Mouse (Mus musculus): ENCODE measurements around the gene Actl10. TPM values are rescaled to one million over a fixed set of nuclear protein-coding genes. Genes with fewer than 3 reads are reported as not detected.

Actl10 gene
- polyA plus RNA-seq, 1 experiment from 2014 or later = not detected

GRCm38 (mm10) chr2:154517424-154517823 lies 34.2 kb upstream of the Actl10 start:
- H3K4me3 ChIP-seq (ENCODE audit: low read depth, low read length) = no peak overlapping the region
- H3K9ac ChIP-seq (ENCODE audit: low read depth, low read length) = no peak overlapping the region
- no peak overlapping the region for H3K27ac ChIP-seq (ENCODE audit: low read depth, low read length)
- ATAC-seq = no peak
- H3K9me3 ChIP-seq (ENCODE audit: control insufficient read depth) = no peaks in the 10 kb centered on the region
- TF ChIP-seq CTCF (IDR thresholded peaks at IDR 0.05; ENCODE audit: low read depth) = no peak
- H3K4me2 ChIP-seq (replicated peaks; ENCODE audit: low read depth) = no peak overlapping the region
- 88% methylated on average over 5 of the region's 5 CpGs for WGBS
- no peaks in the 10 kb centered on the region for H3K27me3 ChIP-seq (replicated peaks; ENCODE audit: control insufficient read depth, insufficient read depth, low read length)
- peaks cover 39% of the 10 kb centered on the region for H3K36me3 ChIP-seq (ENCODE audit: control insufficient read depth, insufficient read depth)
- H3K4me1 ChIP-seq (replicated peaks; ENCODE audit: control insufficient read depth, insufficient read depth, low read length) = no peaks in the 10 kb centered on the region

- Histone ChIP-seq H3K27ac (ENCODE audit: low read depth, low read length) (no peak overlapping the region), H3K36me3 (ENCODE audit: control insufficient read depth, insufficient read depth) (peaks cover 58% of the 10 kb centered on the region), H3K9me3 (ENCODE audit: control insufficient read depth) (no peaks in the 10 kb centered on the region), H3K4me2 (replicated peaks; ENCODE audit: low read depth) (no peak overlapping the region), H3K4me3 (ENCODE audit: low read depth, low read length) (no peak overlapping the region), H3K9ac (ENCODE audit: low read depth, low read length) (no peak overlapping the region), H3K27me3 (replicated peaks; ENCODE audit: control insufficient read depth, insufficient read depth, low read length) (no peaks in the 10 kb centered on the region), H3K4me1 (replicated peaks; ENCODE audit: control insufficient read depth, insufficient read depth, low read length) (no peaks in the 10 kb centered on the region)
- no peak for ATAC-seq
- no peak for TF ChIP-seq CTCF (IDR thresholded peaks at IDR 0.05; ENCODE audit: low read depth)
Measured at GRCm38 (mm10) chr2:154521449-154521848, 30.1 kb upstream of the Actl10 start.

GRCm38 (mm10) chr2:154522334-154522733 lies 29.2 kb upstream of the Actl10 start:
- Histone ChIP-seq H3K27ac (ENCODE audit: low read depth, low read length) (no peak overlapping the region), H3K4me2 (replicated peaks; ENCODE audit: low read depth) (no peak overlapping the region), H3K27me3 (replicated peaks; ENCODE audit: control insufficient read depth, insufficient read depth, low read length) (no peaks in the 10 kb centered on the region), H3K4me1 (replicated peaks; ENCODE audit: control insufficient read depth, insufficient read depth, low read length) (no peaks in the 10 kb centered on the region), H3K9me3 (ENCODE audit: control insufficient read depth) (no peaks in the 10 kb centered on the region), H3K36me3 (ENCODE audit: control insufficient read depth, insufficient read depth) (peaks cover 53% of the 10 kb centered on the region), H3K4me3 (ENCODE audit: low read depth, low read length) (no peak overlapping the region), H3K9ac (ENCODE audit: low read depth, low read length) (no peak overlapping the region)
- ATAC-seq = no peak
- no peak for TF ChIP-seq CTCF (IDR thresholded peaks at IDR 0.05; ENCODE audit: low read depth)
- WGBS = 89% methylated on average over 5 of the region's 5 CpGs

GRCm38 (mm10) chr2:154525285-154525684 lies 26.3 kb upstream of the Actl10 start:
- Histone ChIP-seq H3K27me3 (replicated peaks; ENCODE audit: control insufficient read depth, insufficient read depth, low read length) (no peaks in the 10 kb centered on the region), H3K9me3 (ENCODE audit: control insufficient read depth) (no peaks in the 10 kb centered on the region), H3K9ac (ENCODE audit: low read depth, low read length) (no peak overlapping the region), H3K4me2 (replicated peaks; ENCODE audit: low read depth) (no peak overlapping the region), H3K4me1 (replicated peaks; ENCODE audit: control insufficient read depth, insufficient read depth, low read length) (no peaks in the 10 kb centered on the region), H3K36me3 (ENCODE audit: control insufficient read depth, insufficient read depth) (peaks cover 45% of the 10 kb centered on the region), H3K27ac (ENCODE audit: low read depth, low read length) (no peak overlapping the region), H3K4me3 (ENCODE audit: low read depth, low read length) (no peak overlapping the region)
- no peak for ATAC-seq
- no peak for TF ChIP-seq CTCF (IDR thresholded peaks at IDR 0.05; ENCODE audit: low read depth)
- WGBS = 100% methylated on average over 2 of the region's 2 CpGs

GRCm38 (mm10) chr2:154526531-154526930 lies 25.0 kb upstream of the Actl10 start:
- no peak for TF ChIP-seq CTCF (IDR thresholded peaks at IDR 0.05; ENCODE audit: low read depth)
- no peaks in the 10 kb centered on the region for H3K9me3 ChIP-seq (ENCODE audit: control insufficient read depth)
- H3K4me2 ChIP-seq (replicated peaks; ENCODE audit: low read depth) = no peak overlapping the region
- no peak overlapping the region for H3K4me3 ChIP-seq (ENCODE audit: low read depth, low read length)
- no peak overlapping the region for H3K9ac ChIP-seq (ENCODE audit: low read depth, low read length)
- no peak for ATAC-seq
- peaks cover 42% of the 10 kb centered on the region for H3K36me3 ChIP-seq (ENCODE audit: control insufficient read depth, insufficient read depth)
- WGBS = 70% methylated on average over 3 of the region's 3 CpGs
- H3K27ac ChIP-seq (ENCODE audit: low read depth, low read length) = no peak overlapping the region
- no peaks in the 10 kb centered on the region for H3K4me1 ChIP-seq (replicated peaks; ENCODE audit: control insufficient read depth, insufficient read depth, low read length)
- H3K27me3 ChIP-seq (replicated peaks; ENCODE audit: control insufficient read depth, insufficient read depth, low read length) = no peaks in the 10 kb centered on the region

GRCm38 (mm10) chr2:154532888-154533287 lies 18.7 kb upstream of the Actl10 start:
- ATAC-seq = no peak
- WGBS = 70% methylated on average over 3 of the region's 3 CpGs
- Histone ChIP-seq H3K4me2 (replicated peaks; ENCODE audit: low read depth) (no peak overlapping the region), H3K4me3 (ENCODE audit: low read depth, low read length) (no peak overlapping the region), H3K9ac (ENCODE audit: low read depth, low read length) (no peak overlapping the region), H3K36me3 (ENCODE audit: control insufficient read depth, insufficient read depth) (peaks cover 34% of the 10 kb centered on the region), H3K9me3 (ENCODE audit: control insufficient read depth) (no peaks in the 10 kb centered on the region), H3K4me1 (replicated peaks; ENCODE audit: control insufficient read depth, insufficient read depth, low read length) (no peaks in the 10 kb centered on the region), H3K27me3 (replicated peaks; ENCODE audit: control insufficient read depth, insufficient read depth, low read length) (no peaks in the 10 kb centered on the region), H3K27ac (ENCODE audit: low read depth, low read length) (no peak overlapping the region)
- TF ChIP-seq CTCF (IDR thresholded peaks at IDR 0.05; ENCODE audit: low read depth) = no peak

GRCm38 (mm10) chr2:154534704-154535270 lies 16.8 kb upstream of the Actl10 start:
- H3K36me3 ChIP-seq (ENCODE audit: control insufficient read depth, insufficient read depth) = peaks cover 26% of the 10 kb centered on the region
- WGBS = 92% methylated on average over 12 of the region's 12 CpGs

More at GRCm38 (mm10) chr2:154534704-154535270, 16.8 kb upstream of the Actl10 start:
- no peaks in the 10 kb centered on the region for H3K4me1 ChIP-seq (replicated peaks; ENCODE audit: control insufficient read depth, insufficient read depth, low read length)
- no peaks in the 10 kb centered on the region for H3K9me3 ChIP-seq (ENCODE audit: control insufficient read depth)
- no peak for TF ChIP-seq CTCF (IDR thresholded peaks at IDR 0.05; ENCODE audit: low read depth)
- ATAC-seq = 0 out of 2 replicates have a peak, but pooled peaks have one; percentile 22
- H3K9ac ChIP-seq (ENCODE audit: low read depth, low read length) = no peak overlapping the region
- no peaks in the 10 kb centered on the region for H3K27me3 ChIP-seq (replicated peaks; ENCODE audit: control insufficient read depth, insufficient read depth, low read length)
- H3K4me2 ChIP-seq (replicated peaks; ENCODE audit: low read depth) = no peak overlapping the region
- H3K4me3 ChIP-seq (ENCODE audit: low read depth, low read length) = no peak overlapping the region
- no peak overlapping the region; the same call in 1 of the 2 replicates for H3K27ac ChIP-seq (ENCODE audit: low read depth, low read length)
